Mouse (Mus musculus) embryonic facial prominence, embryonic 14.5 days (tissue): ENCODE data around the gene Rex1bd. TPM values are rescaled to one million over a fixed set of nuclear protein-coding genes. Genes with fewer than 3 reads are reported as not detected.

Experiments used
- ATAC-seq: fragments of 200-750 bp; cut with Nextera tagmentation; 2 replicates; pipeline ENCODE4 v1.8.0; 2017; ENCODE audit warnings: low read depth, moderate number of reproducible peaks, moderate TSS enrichment
- DNase-seq: peaks from one replicate; pipeline ENCODE4 v3.0.0-alpha.2; 2015; ENCODE audit warnings: low spot score
- H3K27ac ChIP-seq: fragments of 300-500 bp; sonication (generic); replicated peaks from 2 replicates; pipeline ENCODE4 v1.5.1; 2014; ENCODE audit warnings: low read depth, mild to moderate bottlenecking, low read length, moderate library complexity
- H3K27me3 ChIP-seq: fragments of 300-500 bp; sonication (generic); replicated peaks from 2 replicates; pipeline ENCODE4 v1.6.1; 2014; ENCODE audit warnings: low read length; ENCODE audit not compliant: control insufficient read depth, insufficient read depth
- H3K36me3 ChIP-seq: fragments of 300-500 bp; sonication (generic); 2 replicates; pipeline ENCODE4 v1.6.1; 2014; ENCODE audit warnings: low read length, mixed read lengths; ENCODE audit not compliant: control insufficient read depth, insufficient read depth
- H3K4me1 ChIP-seq: fragments of 300-500 bp; sonication (generic); 2 replicates; pipeline ENCODE4 v1.6.1; 2014; ENCODE audit warnings: antibody characterized with exemption, low read length; ENCODE audit not compliant: control insufficient read depth, insufficient read depth
- H3K4me2 ChIP-seq: fragments of 300-500 bp; sonication (generic); 2 replicates; pipeline ENCODE4 v1.6.1; 2014; ENCODE audit warnings: low read depth, mild to moderate bottlenecking, low read length, moderate library complexity, mixed read lengths
- H3K4me3 ChIP-seq: fragments of 300-500 bp; sonication (generic); 2 replicates; pipeline ENCODE4 v1.5.1; 2014; ENCODE audit warnings: low read depth, mild to moderate bottlenecking, low read length
- H3K9ac ChIP-seq: fragments of 300-500 bp; sonication (generic); 2 replicates; pipeline ENCODE4 v1.6.1; 2014; ENCODE audit warnings: low read depth, mild to moderate bottlenecking, low read length, moderate library complexity, mixed read lengths
- H3K9me3 ChIP-seq: fragments of 300-500 bp; sonication (generic); 2 replicates; pipeline ENCODE4 v1.6.1; 2016; ENCODE audit warnings: low read length; ENCODE audit not compliant: control insufficient read depth
- WGBS: fragments of 180-500 bp; shearing (Covaris S2); extraction: QIAGEN DNeasy Blood & Tissue Kit; methylation state at CpG from one replicate; pipeline ENCODE4 v1.1.7; 2014; 5-methylcytosine and 5-hydroxymethylcytosine counted together
- polyA plus RNA-seq: library from polyadenylated mRNA; unstranded; fragments of >200 nt; fragmentation: Nextera tagmentation; extraction: Ambion mirVana; gene quantifications from 2 replicates; pipeline ENCODE4 v1.2.1, GENCODE M21; 2014

Rex1bd gene
- polyA plus RNA-seq, 1 experiment from 2014 or later: 148 TPM

- peak within 1 kb of the TSS; percentile 97 for H3K4me3 ChIP-seq
- H3K4me2 ChIP-seq: peak within 1 kb of the TSS; percentile 97
- DNase-seq (peak; percentile 98), ATAC-seq (peak; percentile 87)
- H3K27ac ChIP-seq: peak within 1 kb of the TSS; percentile 96
- peaks cover 38% of the 10 kb centered on the region for H3K36me3 ChIP-seq
- no peaks in the 10 kb centered on the region for H3K9me3 ChIP-seq
- under 1% methylated on average over 68 of the region's 74 CpGs for WGBS
- peaks cover 13% of the 10 kb centered on the region for H3K4me1 ChIP-seq
- H3K27me3 ChIP-seq: no peaks in the 10 kb centered on the region
- H3K9ac ChIP-seq: peak within 1 kb of the TSS; percentile 99
These were observed 3.8 kb upstream of the Rex1bd start, which contains the start of gene Uba52 for GRCm38 (mm10) chr8:70510228-70510915. Uba52 (minus strand) TSS chr8:70510801.

GRCm38 (mm10) chr8:70509281-70509952, 2.9 kb upstream of the Rex1bd start:
- Histone ChIP-seq H3K9me3 (no peaks in the 10 kb centered on the region), H3K27me3 (no peaks in the 10 kb centered on the region), H3K9ac (peak overlapping the region; percentile 99), H3K36me3 (peaks cover 33% of the 10 kb centered on the region), H3K4me1 (peaks cover 22% of the 10 kb centered on the region), H3K4me2 (peak overlapping the region; percentile 97), H3K27ac (peak overlapping the region; percentile 96), H3K4me3 (peak overlapping the region; percentile 97)
- ATAC-seq (no peak), DNase-seq (no peak)
- WGBS: 8% methylated on average over 25 of the region's 25 CpGs

GRCm38 (mm10) chr8:70507027-70507393, 458 bp upstream of the Rex1bd start:
- DNase-seq: no peak
- H3K4me3 ChIP-seq: no peak overlapping the region
- peak overlapping the region; percentile 63; the same call in 1 of the 2 replicates for H3K4me2 ChIP-seq
- H3K27me3 ChIP-seq: peaks cover 14% of the 10 kb centered on the region
- peaks cover 33% of the 10 kb centered on the region for H3K4me1 ChIP-seq
- H3K27ac ChIP-seq: peak overlapping the region; percentile 87
- no peaks in the 10 kb centered on the region for H3K9me3 ChIP-seq
- peaks cover 31% of the 10 kb centered on the region for H3K36me3 ChIP-seq
- 55% methylated on average over 5 of the region's 5 CpGs for WGBS
- H3K9ac ChIP-seq: no peak overlapping the region
- ATAC-seq: no peak

- peak overlapping the region; percentile 63 for H3K4me2 ChIP-seq
- peak; percentile 16 for ATAC-seq
- peaks cover 26% of the 10 kb centered on the region for H3K27me3 ChIP-seq
- H3K9ac ChIP-seq: peak overlapping the region; percentile 81
- peaks cover 37% of the 10 kb centered on the region for H3K4me1 ChIP-seq
- DNase-seq: no peak
- WGBS: 24% methylated on average over 24 of the region's 32 CpGs
- H3K4me3 ChIP-seq: peak overlapping the region; percentile 59
- H3K36me3 ChIP-seq: peaks cover 30% of the 10 kb centered on the region
- no peaks in the 10 kb centered on the region for H3K9me3 ChIP-seq
- H3K27ac ChIP-seq: peak overlapping the region; percentile 70; the same call in 1 of the 2 replicates
These were observed 739 bp downstream of the Rex1bd start for GRCm38 (mm10) chr8:70505698-70506327.

- no peak overlapping the region for H3K9ac ChIP-seq
- H3K36me3 ChIP-seq: peaks cover 30% of the 10 kb centered on the region
- H3K4me2 ChIP-seq: peak overlapping the region; percentile 63
- DNase-seq: peak; percentile 68
- peak overlapping the region; percentile 59; the same call in 1 of the 2 replicates for H3K4me3 ChIP-seq
- H3K27me3 ChIP-seq: peaks cover 31% of the 10 kb centered on the region
- peaks cover 43% of the 10 kb centered on the region for H3K4me1 ChIP-seq
- 50% methylated on average over 3 of the region's 3 CpGs for WGBS
- H3K27ac ChIP-seq: peak overlapping the region; percentile 70
- no peak for ATAC-seq
- H3K9me3 ChIP-seq: no peaks in the 10 kb centered on the region
These were observed 1.7 kb downstream of the Rex1bd start for GRCm38 (mm10) chr8:70504851-70505250.

- Histone ChIP-seq H3K9ac (no peak overlapping the region), H3K4me3 (no peak overlapping the region; the same call in 1 of the 2 replicates), H3K36me3 (peaks cover 30% of the 10 kb centered on the region)
These were observed 2.2 kb downstream of the Rex1bd start for GRCm38 (mm10) chr8:70504291-70504716.

GRCm38 (mm10) chr8:70503062-70503750, 3.3 kb downstream of the Rex1bd start:
- no peak overlapping the region for H3K4me3 ChIP-seq
- H3K9ac ChIP-seq: peak overlapping the region; percentile 14; the same call in 1 of the 2 replicates
- ATAC-seq (peak; percentile 6; the same call in 1 of the 2 replicates), DNase-seq (peak; percentile 72)
- H3K27me3 ChIP-seq: peaks cover 37% of the 10 kb centered on the region
- 8% methylated on average over 44 of the region's 46 CpGs for WGBS
- peaks cover 22% of the 10 kb centered on the region for H3K36me3 ChIP-seq
- peak overlapping the region; percentile 63 for H3K4me2 ChIP-seq
- peak overlapping the region; percentile 70 for H3K27ac ChIP-seq
- no peaks in the 10 kb centered on the region for H3K9me3 ChIP-seq
- peaks cover 41% of the 10 kb centered on the region for H3K4me1 ChIP-seq

More at GRCm38 (mm10) chr8:70504291-70504716, 2.2 kb downstream of the Rex1bd start:
- peak; percentile 94 for DNase-seq
- Histone ChIP-seq H3K27me3 (peaks cover 31% of the 10 kb centered on the region), H3K9me3 (no peaks in the 10 kb centered on the region), H3K4me1 (peaks cover 48% of the 10 kb centered on the region), H3K27ac (peak overlapping the region; percentile 70), H3K4me2 (peak overlapping the region; percentile 63)
- peak; percentile 20 for ATAC-seq
- 19% methylated on average over 16 of the region's 16 CpGs for WGBS

GRCm38 (mm10) chr8:70502540-70502939, 4.0 kb downstream of the Rex1bd start:
- peaks cover 37% of the 10 kb centered on the region for H3K27me3 ChIP-seq

More at GRCm38 (mm10) chr8:70502540-70502939, 4.0 kb downstream of the Rex1bd start:
- Histone ChIP-seq H3K9me3 (no peaks in the 10 kb centered on the region), H3K36me3 (peaks cover 16% of the 10 kb centered on the region), H3K4me1 (peaks cover 41% of the 10 kb centered on the region), H3K4me3 (no peak overlapping the region), H3K9ac (no peak overlapping the region), H3K4me2 (peak overlapping the region; percentile 8; the same call in 1 of the 2 replicates), H3K27ac (no peak overlapping the region)
- DNase-seq (no peak), ATAC-seq (no peak)
- WGBS: 34% methylated on average over 12 of the region's 12 CpGs
